Mouse (Mus musculus) kidney, embryonic 14.5 days (tissue): ENCODE data around the gene Plac9b. TPM values are rescaled to one million over a fixed set of nuclear protein-coding genes. Genes with fewer than 3 reads are reported as not detected.
"Not testable (repeated sequence)": the region's sequence is repeated elsewhere in the genome, so short reads cannot be mapped to it uniquely, and the experiment has no call there.

Experiments used
- ATAC-seq: fragments of 200-750 bp; cut with Nextera tagmentation; 2 replicates; pipeline ENCODE4 v1.8.0; 2017; ENCODE audit warnings: moderate number of reproducible peaks, mild to moderate bottlenecking, moderate TSS enrichment, moderate library complexity; ENCODE audit not compliant: low FRiP score, low TSS enrichment
- H3K27ac ChIP-seq: fragments of 300-500 bp; sonication (generic); 2 replicates; pipeline ENCODE4 v1.5.1; 2014; ENCODE audit warnings: low read depth, mild to moderate bottlenecking, low read length, moderate library complexity, mixed read lengths
- H3K27me3 ChIP-seq: fragments of 300-500 bp; sonication (generic); 2 replicates; pipeline ENCODE4 v1.6.1; 2014; ENCODE audit warnings: mild to moderate bottlenecking, low read length; ENCODE audit not compliant: control insufficient read depth, insufficient read depth
- H3K36me3 ChIP-seq: fragments of 300-500 bp; sonication (generic); 2 replicates; pipeline ENCODE4 v1.6.1; 2014; ENCODE audit warnings: low read length, mixed read lengths; ENCODE audit not compliant: control insufficient read depth, insufficient read depth
- H3K4me1 ChIP-seq: fragments of 300-500 bp; sonication (generic); 2 replicates; pipeline ENCODE4 v1.6.1; 2014; ENCODE audit warnings: low read length, mixed read lengths; ENCODE audit not compliant: control insufficient read depth, insufficient read depth
- H3K4me2 ChIP-seq: fragments of 300-500 bp; sonication (generic); replicated peaks from 2 replicates; pipeline ENCODE4 v1.6.1; 2014; ENCODE audit warnings: low read depth, mild to moderate bottlenecking, low read length
- H3K4me3 ChIP-seq: fragments of 300-500 bp; sonication (generic); 2 replicates; pipeline ENCODE4 v1.5.1; 2014; ENCODE audit warnings: mild to moderate bottlenecking, low read length
- H3K9ac ChIP-seq: fragments of 300-500 bp; sonication (generic); 2 replicates; pipeline ENCODE4 v1.6.1; 2014; ENCODE audit warnings: low read depth, mild to moderate bottlenecking, low read length, moderate library complexity
- H3K9me3 ChIP-seq: fragments of 300-500 bp; sonication (generic); 2 replicates; pipeline ENCODE4 v1.6.1; 2016; ENCODE audit warnings: low read length; ENCODE audit not compliant: control insufficient read depth
- WGBS: fragments of 180-500 bp; shearing (Covaris S2); extraction: QIAGEN DNeasy Blood & Tissue Kit; methylation state at CpG from one replicate; pipeline ENCODE4 v1.1.7; 2014; 5-methylcytosine and 5-hydroxymethylcytosine counted together
- polyA plus RNA-seq: library from polyadenylated mRNA; unstranded; fragments of >200 nt; fragmentation: Nextera tagmentation; extraction: Ambion mirVana; gene quantifications from 2 replicates; pipeline ENCODE4 v1.2.1, GENCODE M21; 2014

The Plac9b gene
- polyA plus RNA-seq, 1 experiment from 2014 or later: 19.9 TPM

DNA sequence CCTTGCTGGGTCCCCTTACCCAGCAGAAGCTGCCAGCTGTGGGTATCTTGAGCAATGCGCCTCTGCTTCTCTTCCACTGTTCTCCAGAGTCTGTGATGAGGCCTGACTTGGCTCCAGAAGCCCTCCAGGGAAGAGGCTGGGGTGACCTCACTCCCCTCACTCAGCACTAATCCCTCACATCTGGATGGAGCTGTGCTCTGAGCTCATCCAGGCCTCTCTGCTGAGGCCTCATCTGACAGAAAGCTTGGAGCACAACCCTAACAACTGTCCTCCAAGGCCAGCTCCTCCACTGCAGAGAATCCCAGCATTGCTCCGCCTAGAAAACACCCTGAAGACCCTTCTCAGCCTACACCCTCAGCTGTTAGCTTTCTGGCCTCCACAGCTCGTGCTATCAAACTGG is 8.3 kb downstream of the Plac9b start:
- not testable (repeated sequence) for H3K27ac ChIP-seq, ATAC-seq, H3K4me2 ChIP-seq, H3K9me3 ChIP-seq, H3K27me3 ChIP-seq, H3K4me3 ChIP-seq, H3K36me3 ChIP-seq, H3K4me1 ChIP-seq, H3K9ac ChIP-seq
- no CpG with 5 or more reads among the region's 3 CpGs for WGBS

DNA sequence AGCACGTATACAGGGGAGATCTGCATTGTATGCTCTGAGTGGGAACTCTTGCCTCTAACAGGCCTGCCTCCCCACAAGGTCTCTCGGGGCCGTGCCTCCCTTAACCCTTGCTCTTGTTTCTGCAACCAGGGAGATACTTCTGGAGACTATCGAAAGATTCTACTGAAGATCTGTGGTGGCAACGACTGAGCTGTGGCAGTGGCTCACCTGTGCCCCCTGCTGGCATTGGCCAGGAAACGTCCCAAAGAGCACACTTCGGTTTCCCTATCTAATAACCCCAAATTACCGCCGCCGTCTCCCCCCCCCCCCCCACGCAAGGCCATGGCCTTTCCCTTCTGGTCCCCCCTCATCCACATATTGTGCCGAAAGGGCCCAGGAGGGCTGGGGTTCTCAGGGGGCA is 17.0 kb downstream of the Plac9b start:
- H3K4me2 ChIP-seq, H3K9ac ChIP-seq, H3K4me1 ChIP-seq, ATAC-seq, H3K27me3 ChIP-seq, H3K36me3 ChIP-seq, H3K4me3 ChIP-seq, H3K27ac ChIP-seq, H3K9me3 ChIP-seq: not testable (repeated sequence)
- WGBS: no CpG with 5 or more reads among the region's 12 CpGs

DNA sequence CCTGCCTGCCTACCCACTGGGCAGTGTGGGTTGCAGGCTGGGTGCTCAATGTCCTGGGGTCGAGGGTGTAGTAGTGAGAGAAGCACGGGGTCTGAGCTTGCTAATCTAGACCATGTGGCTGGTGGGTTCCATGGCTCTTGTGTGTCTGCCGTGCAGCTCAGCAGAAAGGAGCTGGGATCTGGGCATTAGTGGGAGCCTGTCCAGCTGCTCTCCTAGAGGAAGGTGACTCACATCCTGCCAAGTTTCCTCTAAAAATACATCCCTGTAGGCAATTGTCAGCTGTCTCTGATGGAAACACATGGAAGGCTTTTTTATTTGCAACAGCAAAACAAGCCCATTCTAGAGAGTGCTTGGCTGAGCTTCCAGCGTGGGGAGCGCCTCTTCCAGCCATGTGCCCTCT is 19.9 kb downstream of the Plac9b start:
- H3K27ac ChIP-seq, H3K4me1 ChIP-seq, H3K9me3 ChIP-seq, ATAC-seq, H3K9ac ChIP-seq, H3K4me3 ChIP-seq, H3K4me2 ChIP-seq, H3K27me3 ChIP-seq, H3K36me3 ChIP-seq: not testable (repeated sequence)
- no CpG with 5 or more reads among the region's 5 CpGs for WGBS

DNA sequence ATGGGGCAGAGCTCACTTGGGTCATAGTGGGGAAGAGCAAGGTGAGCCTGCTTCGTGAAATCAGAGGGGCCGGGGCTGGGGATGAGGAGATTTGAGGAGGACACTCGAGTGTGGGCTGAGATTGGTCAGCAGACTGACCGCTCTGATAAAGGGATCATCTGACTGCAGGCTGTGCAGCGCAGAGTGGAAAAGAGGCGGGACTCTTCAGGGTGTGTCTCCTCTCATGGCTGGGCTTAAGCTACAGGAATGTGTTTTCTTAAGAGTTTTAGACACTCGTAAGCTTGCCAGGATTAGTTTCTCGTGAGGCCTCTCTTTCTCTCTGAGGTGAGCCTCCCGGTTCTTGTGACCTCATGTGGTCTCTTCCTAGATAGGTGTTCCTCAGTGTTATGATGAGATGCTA is 21.1 kb downstream of the Plac9b start:
- not testable (repeated sequence) for H3K9ac ChIP-seq, H3K27ac ChIP-seq, ATAC-seq, H3K4me3 ChIP-seq, H3K36me3 ChIP-seq, H3K4me1 ChIP-seq, H3K4me2 ChIP-seq, H3K27me3 ChIP-seq, H3K9me3 ChIP-seq
- WGBS: no CpG with 5 or more reads among the region's 9 CpGs

DNA sequence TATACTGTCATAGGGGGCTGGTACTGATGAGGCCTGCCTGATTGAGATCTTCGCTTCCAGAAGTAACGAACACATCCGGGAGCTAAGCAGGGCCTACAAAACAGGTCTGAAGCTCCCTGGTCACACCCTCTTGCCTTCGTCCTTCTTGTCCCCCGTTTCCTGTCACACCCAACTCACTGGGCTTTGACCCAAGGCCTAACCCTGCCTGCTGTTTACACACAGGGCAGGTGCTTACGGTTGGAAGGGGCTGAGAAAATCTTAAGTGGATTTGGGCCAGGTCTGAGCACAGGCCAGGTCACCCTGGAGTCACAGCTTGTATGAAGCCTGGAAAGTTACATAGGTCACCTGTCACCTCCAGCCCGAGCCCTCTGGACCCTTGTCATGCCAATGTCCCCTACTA is 26.2 kb downstream of the Plac9b start:
- not testable (repeated sequence) for H3K9me3 ChIP-seq, ATAC-seq, H3K4me2 ChIP-seq, H3K36me3 ChIP-seq, H3K27ac ChIP-seq, H3K4me3 ChIP-seq, H3K4me1 ChIP-seq, H3K27me3 ChIP-seq, H3K9ac ChIP-seq
- WGBS: no CpG with 5 or more reads among the region's 7 CpGs

DNA sequence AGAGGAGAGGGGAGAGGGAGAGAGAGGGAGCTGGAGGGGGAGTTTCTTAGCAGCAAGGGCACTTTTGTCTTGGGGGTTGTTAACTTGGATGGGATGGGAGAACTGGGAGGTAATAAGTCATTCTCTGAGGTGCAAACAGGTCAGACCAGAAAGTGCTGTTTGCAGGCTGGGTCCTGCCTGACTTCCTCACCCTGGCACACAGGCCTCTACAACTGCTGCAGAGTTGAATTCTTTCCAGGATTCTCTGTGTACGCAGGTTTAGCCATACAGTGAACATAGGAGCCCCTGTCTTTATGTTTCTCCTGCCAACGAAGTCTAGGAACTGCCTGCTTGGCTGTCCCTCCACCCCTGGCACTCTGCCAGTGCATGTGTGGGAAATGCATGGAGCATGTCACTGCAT is 35.2 kb downstream of the Plac9b start:
- not testable (repeated sequence) for ATAC-seq, H3K9me3 ChIP-seq, H3K4me1 ChIP-seq, H3K9ac ChIP-seq, H3K27me3 ChIP-seq, H3K4me2 ChIP-seq, H3K36me3 ChIP-seq, H3K27ac ChIP-seq, H3K4me3 ChIP-seq
- WGBS: no CpG with 5 or more reads among the region's 2 CpGs

DNA sequence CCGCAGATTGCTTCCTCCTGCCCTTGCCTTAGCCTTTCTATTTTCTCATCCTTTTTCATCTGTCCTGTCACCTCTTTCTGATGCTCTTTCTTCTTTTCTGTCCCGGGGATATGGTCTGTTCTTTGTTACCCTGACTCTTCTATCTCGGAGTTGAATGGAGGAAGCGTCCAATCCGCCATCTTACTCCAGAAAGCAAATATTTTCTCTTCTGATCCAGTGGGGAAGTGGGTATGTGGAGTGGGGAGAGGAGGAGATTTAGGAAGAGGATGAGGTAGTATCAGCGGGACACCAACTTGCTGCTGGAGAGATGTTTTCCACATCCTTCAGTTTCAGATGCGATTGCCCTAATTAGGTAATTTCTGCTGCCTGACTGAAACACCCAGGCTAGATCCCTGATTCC is 63.2 kb downstream of the Plac9b start:
- H3K9ac ChIP-seq, H3K4me3 ChIP-seq, H3K27me3 ChIP-seq, ATAC-seq, H3K9me3 ChIP-seq, H3K4me1 ChIP-seq, H3K36me3 ChIP-seq, H3K27ac ChIP-seq, H3K4me2 ChIP-seq: not testable (repeated sequence)
- WGBS: no CpG with 5 or more reads among the region's 7 CpGs

DNA sequence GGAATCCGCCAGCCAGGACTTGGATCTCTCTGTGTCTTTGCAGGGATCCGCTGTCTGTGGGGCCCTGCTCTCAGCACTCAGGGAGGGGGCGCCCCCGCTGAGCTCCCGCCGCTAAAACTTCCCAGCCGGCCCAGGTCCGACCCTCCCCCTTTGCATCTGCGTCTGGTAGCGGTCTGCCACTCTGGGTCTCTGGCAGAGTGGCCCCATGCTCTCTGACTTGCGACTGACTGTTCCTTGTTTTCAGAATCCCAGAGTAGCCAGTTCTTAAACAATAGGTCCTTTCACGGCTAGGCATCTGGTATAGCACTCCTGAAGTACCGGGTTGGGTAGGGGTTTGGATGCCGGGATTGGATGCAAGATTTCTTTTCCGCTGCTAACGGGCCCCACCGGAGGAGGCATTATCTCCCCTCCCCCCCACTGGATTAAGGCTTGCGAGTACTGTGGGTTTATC is 63.7 kb downstream of the Plac9b start:
- not testable (repeated sequence) for H3K9me3 ChIP-seq, H3K4me1 ChIP-seq, H3K4me2 ChIP-seq, H3K4me3 ChIP-seq, H3K9ac ChIP-seq, H3K27me3 ChIP-seq, H3K36me3 ChIP-seq, H3K27ac ChIP-seq
- WGBS: no CpG with 5 or more reads among the region's 18 CpGs
- peak; percentile 92 for ATAC-seq

DNA sequence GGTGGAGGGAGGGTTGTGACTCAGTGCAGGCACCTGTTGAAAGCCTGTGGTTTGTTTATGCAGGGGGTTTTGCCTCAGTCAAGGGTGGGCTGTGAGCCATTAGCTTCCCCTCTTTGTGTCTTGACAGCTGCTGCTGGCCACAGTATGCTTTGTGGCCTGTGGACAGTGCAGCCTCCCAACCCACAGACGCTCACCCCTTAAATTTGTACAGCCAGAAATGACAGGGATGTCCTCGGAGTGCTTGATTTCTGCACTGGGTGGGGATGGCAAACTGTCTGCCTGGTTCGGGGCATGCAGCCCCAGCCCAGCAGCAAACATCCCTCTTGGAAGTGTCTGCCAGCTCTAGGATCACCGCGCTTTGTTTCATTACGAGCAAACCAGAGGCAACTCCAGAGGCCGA is 64.1 kb downstream of the Plac9b start, which contains the start of gene Duxbl2:
Gene Duxbl2, plus strand, starts transcription at position 200 of the 400 bp plus-strand sequence.
- not testable (repeated sequence) for H3K4me1 ChIP-seq, H3K4me2 ChIP-seq, H3K36me3 ChIP-seq, H3K9ac ChIP-seq, H3K27ac ChIP-seq, H3K9me3 ChIP-seq, H3K27me3 ChIP-seq, ATAC-seq, H3K4me3 ChIP-seq
- no CpG with 5 or more reads among the region's 7 CpGs for WGBS
